Mouse (Mus musculus) megakaryocyte, embryonic 14.5 days (primary cell): Measurements from ENCODE around the gene Olfr287. TPM values are rescaled to one million over a fixed set of nuclear protein-coding genes. Genes with fewer than 3 reads are reported as not detected.
A peak's percentile ranks its signal among the peaks of the same experiment; 100 is the strongest.

Source experiments
- H3K27me3 ChIP-seq: replicated peaks from 2 replicates; pipeline ENCODE3; 2012; ENCODE audit warnings: inconsistent platforms
- H3K36me3 ChIP-seq: replicated peaks from 2 replicates; pipeline ENCODE3; 2012; ENCODE audit warnings: low read length, inconsistent platforms, mixed read lengths
- H3K4me1 ChIP-seq: 2 replicates; pipeline ENCODE4 v1.6.1; 2012; ENCODE audit warnings: inconsistent platforms
- H3K4me3 ChIP-seq: replicated peaks from 2 replicates; pipeline ENCODE3; 2012; ENCODE audit warnings: moderate library complexity, mild to moderate bottlenecking, inconsistent platforms
- H3K9me3 ChIP-seq: 2 replicates; pipeline ENCODE4 v1.6.1; 2012; ENCODE audit warnings: inconsistent platforms
- FLI1 ChIP-seq: IDR thresholded peaks from 2 replicates; pipeline ENCODE4 v1.6.1; 2012; ENCODE audit warnings: low read length, inconsistent platforms, mixed read lengths
- GATA1 ChIP-seq: IDR thresholded peaks from 3 replicates; pipeline ENCODE4 v1.6.1; 2012; ENCODE audit warnings: mixed read lengths, low read length, inconsistent platforms, borderline replicate concordance
- polyA plus RNA-seq: library from polyadenylated mRNA; stranded (reverse); fragments of >175 nt; gene quantifications from 2 replicates; pipeline ENCODE4 v1.2.3, GENCODE M21; 2012; ENCODE audit warnings: low replicate concordance; ENCODE audit not compliant: insufficient read depth

Gene Olfr287
- polyA plus RNA-seq, 1 experiment = not detected

GRCm38 (mm10) chr15:98213336-98213870 is 7.5 kb downstream of the Olfr287 start:
- Histone ChIP-seq H3K4me1 (no peaks in the 10 kb centered on the region), H3K36me3 (no peaks in the 10 kb centered on the region), H3K27me3 (peaks cover 8% of the 10 kb centered on the region), H3K9me3 (no peaks in the 10 kb centered on the region), H3K4me3 (no peak overlapping the region)
- TF ChIP-seq GATA1 (no peak), FLI1 (no peak)

- no peaks in the 10 kb centered on the region for H3K36me3 ChIP-seq
- H3K4me3 ChIP-seq = no peak overlapping the region
- H3K9me3 ChIP-seq = no peaks in the 10 kb centered on the region
- no peaks in the 10 kb centered on the region for H3K4me1 ChIP-seq
- H3K27me3 ChIP-seq = peaks cover 14% of the 10 kb centered on the region
- no peak for TF ChIP-seq GATA1
- no peak for TF ChIP-seq FLI1
Measured at GRCm38 (mm10) chr15:98209676-98210075, 11.2 kb downstream of the Olfr287 start.

GRCm38 (mm10) chr15:98195442-98195841 is 25.4 kb downstream of the Olfr287 start, which contains the start of gene Olfr288:
Olfr288 (minus strand) TSS chr15:98195542.
- no peak for TF ChIP-seq GATA1
- TF ChIP-seq FLI1 = no peak
- no peaks in the 10 kb centered on the region for H3K4me1 ChIP-seq
- no peaks in the 10 kb centered on the region for H3K36me3 ChIP-seq
- no peak within 1 kb of the TSS for H3K4me3 ChIP-seq
- H3K27me3 ChIP-seq = peaks cover 27% of the 10 kb centered on the region
- H3K9me3 ChIP-seq = peaks cover 9% of the 10 kb centered on the region

GRCm38 (mm10) chr15:98184456-98184855 is 36.4 kb downstream of the Olfr287 start:
- Histone ChIP-seq H3K27me3 (peaks cover 50% of the 10 kb centered on the region), H3K9me3 (no peaks in the 10 kb centered on the region), H3K4me1 (peaks cover 29% of the 10 kb centered on the region), H3K4me3 (no peak overlapping the region), H3K36me3 (no peaks in the 10 kb centered on the region)
- no peak for TF ChIP-seq FLI1
- TF ChIP-seq GATA1 = no peak

GRCm38 (mm10) chr15:98181856-98182570 is 38.8 kb downstream of the Olfr287 start:
- no peaks in the 10 kb centered on the region for H3K36me3 ChIP-seq
- no peaks in the 10 kb centered on the region for H3K9me3 ChIP-seq
- peak overlapping the region; percentile 28 for H3K4me3 ChIP-seq
- peaks cover 52% of the 10 kb centered on the region for H3K27me3 ChIP-seq
- H3K4me1 ChIP-seq = peaks cover 29% of the 10 kb centered on the region
- TF ChIP-seq GATA1 = no peak

GRCm38 (mm10) chr15:98181132-98181711 is 39.6 kb downstream of the Olfr287 start:
- peaks cover 55% of the 10 kb centered on the region for H3K27me3 ChIP-seq

GRCm38 (mm10) chr15:98180567-98181131 is 40.2 kb downstream of the Olfr287 start:
- no peaks in the 10 kb centered on the region for H3K36me3 ChIP-seq
- peaks cover 27% of the 10 kb centered on the region for H3K4me1 ChIP-seq
- peak overlapping the region; percentile 90 for H3K4me3 ChIP-seq
- H3K27me3 ChIP-seq = peaks cover 52% of the 10 kb centered on the region
- TF ChIP-seq FLI1 = no peak
- no peak for TF ChIP-seq GATA1
- no peaks in the 10 kb centered on the region for H3K9me3 ChIP-seq

More at GRCm38 (mm10) chr15:98181132-98181711, 39.6 kb downstream of the Olfr287 start:
- Histone ChIP-seq H3K36me3 (no peaks in the 10 kb centered on the region), H3K9me3 (no peaks in the 10 kb centered on the region), H3K4me1 (peaks cover 29% of the 10 kb centered on the region), H3K4me3 (peak overlapping the region; percentile 90)
- TF ChIP-seq GATA1 = no peak
- TF ChIP-seq FLI1 = no peak

GRCm38 (mm10) chr15:98177320-98177719 is 43.5 kb downstream of the Olfr287 start:
- H3K36me3 ChIP-seq = no peaks in the 10 kb centered on the region
- no peak overlapping the region for H3K4me3 ChIP-seq
- TF ChIP-seq GATA1 (no peak), FLI1 (no peak)
- H3K9me3 ChIP-seq = no peaks in the 10 kb centered on the region
- peaks cover 20% of the 10 kb centered on the region for H3K4me1 ChIP-seq
- H3K27me3 ChIP-seq = peaks cover 51% of the 10 kb centered on the region

GRCm38 (mm10) chr15:98173821-98174220 is 47.0 kb downstream of the Olfr287 start:
- Histone ChIP-seq H3K9me3 (no peaks in the 10 kb centered on the region), H3K4me1 (peaks cover 5% of the 10 kb centered on the region; the same call in 1 of the 2 replicates), H3K4me3 (no peak overlapping the region), H3K27me3 (peaks cover 60% of the 10 kb centered on the region), H3K36me3 (no peaks in the 10 kb centered on the region)
- no peak for TF ChIP-seq GATA1
- TF ChIP-seq FLI1 = no peak

- no peak for TF ChIP-seq GATA1
- TF ChIP-seq FLI1 = no peak
- Histone ChIP-seq H3K36me3 (no peaks in the 10 kb centered on the region), H3K27me3 (peaks cover 72% of the 10 kb centered on the region)
Measured at GRCm38 (mm10) chr15:98172113-98172512, 48.7 kb downstream of the Olfr287 start.

More at GRCm38 (mm10) chr15:98172113-98172512, 48.7 kb downstream of the Olfr287 start:
- Histone ChIP-seq H3K4me1 (peaks cover 22% of the 10 kb centered on the region), H3K9me3 (no peaks in the 10 kb centered on the region), H3K4me3 (no peak overlapping the region)
